Mouse (Mus musculus) MEL (cell line): Measurements from ENCODE around the gene Taf5. TPM values are rescaled to one million over a fixed set of nuclear protein-coding genes. Genes with fewer than 3 reads are reported as not detected.
A peak's percentile ranks its signal among the peaks of the same experiment; 100 is the strongest.

Source experiments
- DNase-seq: peaks from one replicate; pipeline ENCODE4 v3.0.0; 2011; ENCODE audit warnings: low read depth, low spot score
- H3K27ac ChIP-seq: 2 replicates; pipeline ENCODE4 v1.5.1; 2012; ENCODE audit warnings: low read depth, mild to moderate bottlenecking, control low read depth, low read length, moderate library complexity; ENCODE audit not compliant: control insufficient read depth
- H3K27me3 ChIP-seq, 2 experiments: fragments of 150-350 bp in 1 of 2; sonication (generic) in 1 of 2; 2 replicates each; pipeline ENCODE4 v1.6.1; 2012; ENCODE audit warnings: low read length in 2 of 2, mild to moderate bottlenecking in 2 of 2, improper control_type of control experiment in 1 of 2, moderate library complexity in 1 of 2; ENCODE audit not compliant: insufficient read depth in 2 of 2, control insufficient read depth in 1 of 2
- H3K36me3 ChIP-seq, 2 experiments: 2 replicates each; pipeline ENCODE4 v1.6.1; 2012 to 2014; ENCODE audit warnings: low read length in 2 of 2, improper control_type of control experiment in 1 of 2, inconsistent platforms in 1 of 2, mild to moderate bottlenecking in 1 of 2; ENCODE audit not compliant: insufficient read depth in 2 of 2, control insufficient read depth in 1 of 2
- H3K4me1 ChIP-seq, 2 experiments: fragments of 150-350 bp in 1 of 2; sonication (generic) in 1 of 2; 2 replicates each; pipeline ENCODE4 v1.6.1; 2012; ENCODE audit warnings: low read length in 2 of 2, improper control_type of control experiment in 1 of 2, mild to moderate bottlenecking in 1 of 2; ENCODE audit not compliant: insufficient read depth in 2 of 2, control insufficient read depth in 1 of 2
- H3K4me3 ChIP-seq, 2 experiments: fragments of 150-350 bp in 1 of 2; sonication (generic) in 1 of 2; 2 replicates each; pipeline ENCODE4 v1.5.1; 2012; ENCODE audit warnings: low read depth in 2 of 2, low read length in 2 of 2, mild to moderate bottlenecking in 2 of 2, moderate library complexity in 2 of 2, control low read depth in 1 of 2, improper control_type of control experiment in 1 of 2; ENCODE audit not compliant: control insufficient read depth in 1 of 2, insufficient read depth in 1 of 2
- H3K79me2 ChIP-seq: 2 replicates; pipeline ENCODE4 v1.6.1; 2012; ENCODE audit warnings: mild to moderate bottlenecking, low read length, moderate library complexity; ENCODE audit not compliant: control insufficient read depth, poor library complexity, insufficient read depth
- H3K9ac ChIP-seq: 2 replicates; pipeline ENCODE4 v1.6.1; 2012; ENCODE audit warnings: low read depth, mild to moderate bottlenecking, control low read depth, low read length, moderate library complexity; ENCODE audit not compliant: control insufficient read depth, poor library complexity, severe bottlenecking
- H3K9me3 ChIP-seq: fragments of 150-350 bp; sonication (generic); replicated peaks from 2 replicates; pipeline ENCODE4 v1.6.1; 2012; ENCODE audit warnings: mild to moderate bottlenecking, low read length, improper control_type of control experiment, moderate library complexity; ENCODE audit not compliant: insufficient read depth
- CHD1 ChIP-seq: IDR thresholded peaks from 2 replicates; pipeline ENCODE4 v1.6.1; 2012; ENCODE audit warnings: low read depth, mild to moderate bottlenecking, inconsistent platforms, low read length, improper control_type of control experiment
- ELF1 ChIP-seq: IDR thresholded peaks from 2 replicates; pipeline ENCODE4 v1.6.1; 2014; ENCODE audit warnings: low read depth, mild to moderate bottlenecking, inconsistent platforms, low read length, improper control_type of control experiment, moderate library complexity
- ETS1 ChIP-seq: IDR thresholded peaks from 2 replicates; pipeline ENCODE4 v1.6.1; 2012; ENCODE audit warnings: low read depth, mild to moderate bottlenecking, inconsistent platforms, low read length, improper control_type of control experiment, moderate library complexity
- HCFC1 ChIP-seq: IDR thresholded peaks from 2 replicates; pipeline ENCODE4 v1.6.1; 2012; ENCODE audit warnings: low read depth, mild to moderate bottlenecking, inconsistent platforms, low read length, improper control_type of control experiment, moderate library complexity
- JUND ChIP-seq: IDR thresholded peaks from 2 replicates; pipeline ENCODE4 v1.6.1; 2011; ENCODE audit warnings: low read depth, mild to moderate bottlenecking, improper control_type of control experiment, low read length
- KAT2A ChIP-seq: conservative IDR thresholded peaks from 2 replicates; pipeline ENCODE4 v1.6.1; 2012; ENCODE audit warnings: low read depth, low read length, improper control_type of control experiment, inconsistent platforms
- POLR2A ChIP-seq, 2 experiments: IDR thresholded peaks; 2 replicates each; pipeline ENCODE4 v1.6.1; 2011 to 2012; ENCODE audit warnings: low read length in 2 of 2, mild to moderate bottlenecking in 2 of 2, control low read depth in 1 of 2, improper control_type of control experiment in 1 of 2, low read depth in 1 of 2, moderate library complexity in 1 of 2; ENCODE audit not compliant: control insufficient read depth in 1 of 2, insufficient read depth in 1 of 2, poor library complexity in 1 of 2
- POLR2AphosphoS2 ChIP-seq: IDR thresholded peaks from 2 replicates; pipeline ENCODE4 v1.6.1; 2011; ENCODE audit warnings: low read length, improper control_type of control experiment
- POLR2AphosphoS5 ChIP-seq: IDR thresholded peaks from 2 replicates; pipeline ENCODE4 v1.6.1; 2012; ENCODE audit warnings: low read depth, borderline replicate concordance, mild to moderate bottlenecking, inconsistent platforms, low read length, moderate library complexity, mixed read lengths
- RAD21 ChIP-seq: IDR thresholded peaks from 2 replicates; pipeline ENCODE4 v1.6.1; 2011; ENCODE audit warnings: mild to moderate bottlenecking, low read depth, low read length, improper control_type of control experiment
- SIN3A ChIP-seq: IDR thresholded peaks from 2 replicates; pipeline ENCODE4 v1.6.1; 2012; ENCODE audit warnings: low read length, improper control_type of control experiment, inconsistent platforms
- TCF12 ChIP-seq: IDR thresholded peaks from 2 replicates; pipeline ENCODE4 v1.6.1; 2014; ENCODE audit warnings: low read depth, mild to moderate bottlenecking, inconsistent platforms, low read length, improper control_type of control experiment, moderate library complexity
- UBTF ChIP-seq: IDR thresholded peaks from 2 replicates; pipeline ENCODE4 v1.6.1; 2012; ENCODE audit warnings: low read depth, mild to moderate bottlenecking, inconsistent platforms, low read length, improper control_type of control experiment, moderate library complexity, borderline replicate concordance; ENCODE audit not compliant: insufficient read depth
- USF2 ChIP-seq, 2 experiments: IDR thresholded peaks; 2 replicates each; pipeline ENCODE4 v1.6.1; 2011 to 2012; ENCODE audit warnings: improper control_type of control experiment in 2 of 2, low read length in 2 of 2, borderline replicate concordance in 1 of 2, inconsistent platforms in 1 of 2, low read depth in 1 of 2, mild to moderate bottlenecking in 1 of 2; ENCODE audit not compliant: insufficient read depth in 1 of 2
- ZC3H11A ChIP-seq: IDR thresholded peaks from 2 replicates; pipeline ENCODE4 v1.6.1; 2012; ENCODE audit warnings: low read depth, mild to moderate bottlenecking, inconsistent platforms, low read length, improper control_type of control experiment
- ZMIZ1 ChIP-seq: IDR thresholded peaks from 2 replicates; pipeline ENCODE4 v1.6.1; 2012; ENCODE audit warnings: low read depth, mild to moderate bottlenecking, inconsistent platforms, low read length, improper control_type of control experiment, moderate library complexity
- polyA plus RNA-seq, 2 experiments: library from polyadenylated mRNA; stranded (reverse) in 1 of 2; unstranded in 1 of 2; fragments of >175 nt in 1 of 2; fragments of >200 nt in 1 of 2; gene quantifications; 2 replicates each; pipeline versions ENCODE4 v1.2.1 to v1.2.4; 2012; ENCODE audit warnings: low replicate concordance in 2 of 2, low read depth in 1 of 2; ENCODE audit not compliant: insufficient read length in 2 of 2, insufficient read depth in 1 of 2, missing spikeins in 1 of 2
- total RNA-seq: library from RNA; depleted of rRNA; stranded (reverse); fragments of 300-350 nt; gene quantifications from 2 replicates; pipeline ENCODE4 v1.2.3, GENCODE M21; 2012

Taf5 gene
- total and polyA plus RNA-seq, 3 experiments: 22.8 to 74.3 (median 25.1) TPM

- Histone ChIP-seq H3K4me3 (peak overlapping the region in 1 of 2 experiments; percentile 6; a peak in 1 of 4 replicates), H3K4me1 (peaks cover 10 to 18% of the 10 kb centered on the region in 2 experiments)
- 0 out of 2 replicates have a peak, but pooled peaks have one; percentile 36 for TF ChIP-seq POLR2AphosphoS5
- TF ChIP-seq ZMIZ1: peak; percentile 5; the same call in 1 of the 2 replicates
- no peak for TF ChIP-seq USF2 (IDR thresholded peaks at IDR 0.05; ENCODE audit: borderline replicate concordance in 1 of 2, insufficient read depth in 1 of 2, low read depth in 1 of 2, low read length in 2 of 2)
- no peak for TF ChIP-seq ZC3H11A
- 0 out of 2 replicates have a peak, but pooled peaks have one; percentile 20 for TF ChIP-seq POLR2AphosphoS2
- TF ChIP-seq JUND: no peak
- TF ChIP-seq ELF1: no peak
- TF ChIP-seq POLR2A (IDR thresholded peaks at IDR 0.05; ENCODE audit: control insufficient read depth in 1 of 2, insufficient read depth in 1 of 2, low read depth in 1 of 2, low read length in 2 of 2, poor library complexity in 1 of 2): no peak
- TF ChIP-seq, all 39 proteins: peak for 3
- peaks cover 64% of the 10 kb centered on the region for H3K79me2 ChIP-seq
- no peaks in the 10 kb centered on the region for H3K27me3 ChIP-seq
- H3K27ac ChIP-seq: no peak overlapping the region
- H3K36me3 ChIP-seq: peaks cover 29 to 42% of the 10 kb centered on the region in 2 experiments
- H3K9ac ChIP-seq: no peak overlapping the region
- H3K9me3 ChIP-seq: no peaks in the 10 kb centered on the region
- DNase-seq: no peak
Observed at GRCm38 (mm10) chr19:47088226-47088625, 20.7 kb downstream of the Taf5 start.

- Histone ChIP-seq H3K9ac (peak overlapping the region; percentile 86), H3K9me3 (no peaks in the 10 kb centered on the region), H3K4me1 (peaks cover 10 to 18% of the 10 kb centered on the region in 2 experiments), H3K27me3 (no peaks in the 10 kb centered on the region), H3K4me3 (peak overlapping the region; percentile 75 to 89), H3K79me2 (peaks cover 70% of the 10 kb centered on the region), H3K36me3 (peaks cover 31 to 38% of the 10 kb centered on the region in 2 experiments), H3K27ac (peak overlapping the region; percentile 66)
- TF ChIP-seq ETS1: no peak
- TF ChIP-seq CHD1: peak; percentile 63; the same call in 1 of the 2 replicates
- TF ChIP-seq UBTF: 0 out of 2 replicates have a peak, but pooled peaks have one; percentile 29
- peak; percentile 65 for TF ChIP-seq SIN3A
- 0 out of 2 replicates have a peak, but pooled peaks have one; percentile 16 for TF ChIP-seq TCF12
- 0 out of 2 replicates have a peak, but pooled peaks have one; percentile 17 for TF ChIP-seq ELF1
- peak; percentile 37; the same call in 1 of the 2 replicates for TF ChIP-seq KAT2A
- TF ChIP-seq HCFC1: peak; percentile 24; the same call in 1 of the 2 replicates
- no peak for TF ChIP-seq POLR2A (IDR thresholded peaks at IDR 0.05; ENCODE audit: control insufficient read depth in 1 of 2, insufficient read depth in 1 of 2, low read depth in 1 of 2, low read length in 2 of 2, poor library complexity in 1 of 2)
- TF ChIP-seq RAD21: no peak
- peak; percentile 1; the same call in 1 of the 2 replicates for TF ChIP-seq ZMIZ1
- DNase-seq: peak; percentile 61
Observed at GRCm38 (mm10) chr19:47089718-47090525, 22.4 kb downstream of the Taf5 start.
